Mouse (Mus musculus) lung, postnatal 0 days (tissue): ENCODE data around the gene Eapp.
"Not testable (repeated sequence)": the region's sequence is repeated elsewhere in the genome, so short reads cannot be mapped to it uniquely, and the experiment has no call there.

Source experiments
- CTCF ChIP-seq: IDR thresholded peaks from 2 replicates; pipeline ENCODE4 v1.5.1; 2016; ENCODE audit warnings: antibody characterized with exemption, mild to moderate bottlenecking
- EP300 ChIP-seq: IDR thresholded peaks from 2 replicates; pipeline ENCODE4 v1.6.1; 2016; ENCODE audit warnings: antibody characterized with exemption, mild to moderate bottlenecking, control low read depth

DNA sequence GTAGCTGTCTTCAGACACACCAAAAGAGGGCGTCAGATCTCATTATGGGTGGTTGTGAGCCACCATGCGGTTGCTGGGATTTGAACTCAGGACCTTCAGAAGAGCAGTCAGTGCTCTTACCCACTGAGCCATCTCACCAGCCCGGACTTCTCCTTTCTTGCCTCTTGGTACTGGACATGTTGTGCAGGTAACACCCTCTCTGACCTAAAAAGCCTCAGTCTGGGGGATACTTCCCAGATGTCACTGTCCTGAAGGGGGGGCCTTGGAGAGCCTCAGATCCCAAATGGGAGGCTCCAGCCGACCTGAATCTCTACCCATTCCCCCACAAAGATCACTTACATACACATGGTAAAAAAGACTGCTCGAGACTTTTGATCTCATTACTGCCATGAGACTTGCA, 34.2 kb downstream of the Eapp start:
- TF ChIP-seq CTCF, EP300: not testable (repeated sequence)
